Mouse (Mus musculus): ENCODE results near the gene Map3k9.

DNA sequence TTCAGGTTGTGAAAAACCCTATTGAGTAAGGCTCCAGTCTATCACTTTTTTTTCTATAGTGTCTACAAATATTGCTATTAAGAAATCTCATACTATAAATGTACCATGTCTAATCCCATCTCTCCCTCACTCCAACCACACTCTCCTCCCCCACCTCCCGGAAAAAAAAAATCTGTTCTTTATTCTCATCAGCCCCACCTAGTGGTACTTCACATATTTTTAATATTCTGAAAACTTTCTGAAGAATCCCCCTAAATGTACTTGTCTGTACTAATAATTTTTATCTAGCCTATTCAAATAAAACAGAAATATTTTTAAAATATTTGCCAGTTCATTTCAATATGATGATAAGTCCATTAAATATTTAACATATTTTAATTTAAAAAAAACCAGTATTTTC is 78.1 kb downstream of the Map3k9 start:
- no peak for TF ChIP-seq CTCF (IDR thresholded peaks at IDR 0.05; ENCODE audit: insufficient read depth, low read length)
- TF ChIP-seq POLR2A (IDR thresholded peaks at IDR 0.05; ENCODE audit: borderline replicate concordance, extremely low read depth, low read depth, low read length), result no peak

Measured in lung, adult 2 months (tissue).